Mouse (Mus musculus) heart, postnatal 25 days (tissue): ENCODE results near the gene Klf7. TPM values are rescaled to one million over a fixed set of nuclear protein-coding genes. Genes with fewer than 3 reads are reported as not detected.
A peak's percentile ranks its signal among the peaks of the same experiment; 100 is the strongest.

Experiments
- DNase-seq: peaks from one replicate; pipeline ENCODE4 v3.0.0; 2022; ENCODE audit warnings: low spot score
- intact Hi-C: fragments of 180-260 bp; cut with DNase I; formaldehyde crosslinking; loops from one replicate; pipeline ENCODE4 v1.15.1; 2025
- total RNA-seq, 2 experiments: library from RNA; stranded (reverse); gene quantifications; 2 replicates each; pipeline ENCODE4 v1.2.3; 2021

The Klf7 gene
- total RNA-seq, 2 experiments from 2014 or later = 18.2 to 19.1 TPM

DNA sequence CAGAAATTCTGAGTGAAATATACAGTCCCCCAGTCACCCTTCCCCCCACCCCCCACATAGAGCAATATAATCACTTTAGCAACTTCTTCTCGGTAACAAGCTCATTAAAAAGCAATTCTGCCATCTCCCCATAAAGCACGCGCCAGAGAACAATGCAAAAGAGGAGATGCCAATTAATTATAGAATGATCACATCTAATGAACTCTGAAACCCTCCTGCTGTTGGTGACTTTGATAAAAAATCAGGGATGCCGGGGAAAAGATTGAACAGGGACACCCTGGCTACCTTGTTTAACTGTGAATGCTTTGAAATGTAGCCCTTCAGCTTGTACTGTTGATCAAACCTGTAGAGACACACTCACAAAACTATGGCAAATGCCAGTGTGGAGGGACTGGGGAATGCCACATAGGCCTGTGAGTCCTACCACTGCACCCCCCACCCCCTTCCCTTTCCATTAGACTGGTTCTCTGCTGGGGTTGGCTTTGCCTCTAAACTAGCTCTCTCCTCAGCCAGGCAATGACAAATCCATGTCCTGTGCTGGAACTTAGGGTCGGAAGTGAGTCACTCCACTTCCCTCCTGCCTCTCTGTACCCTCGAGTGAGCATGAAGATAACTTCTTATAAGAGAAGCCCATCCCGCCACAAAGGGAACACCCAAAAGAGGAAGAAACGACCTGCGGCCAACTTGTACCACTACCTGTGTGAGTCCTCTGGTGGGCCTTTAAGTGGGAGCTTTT is 43.9 kb downstream of the Klf7 start:
- intact Hi-C loops = loop anchor here (5.0 kb wide), 2 partner anchors 36 to 39 kb away; no protein-coding TSS in a partner anchor

DNA sequence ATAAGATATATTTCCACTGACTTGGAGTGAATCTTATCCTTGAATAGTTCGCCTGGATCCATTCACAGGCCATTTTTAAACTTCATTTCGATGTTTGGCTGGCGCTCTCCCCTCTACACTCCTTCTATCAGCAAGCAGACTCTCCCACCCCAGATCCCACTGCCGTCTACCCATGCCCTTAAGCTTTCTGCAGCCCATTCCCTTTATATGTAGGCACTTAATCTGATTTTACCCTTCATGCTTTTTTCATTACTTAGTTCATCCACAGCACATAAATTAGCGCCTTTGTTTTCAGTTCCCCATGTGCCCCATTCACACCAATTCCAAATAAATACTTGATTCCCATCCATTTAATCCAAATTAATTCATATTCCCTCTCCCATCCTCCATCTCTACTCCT is 48.0 kb downstream of the Klf7 start:
- intact Hi-C loops = no loop called here
- DNase-seq = no peak

More for the DNA sequence above, 43.9 kb downstream of the Klf7 start:
- DNase-seq = peak; percentile 31

DNA sequence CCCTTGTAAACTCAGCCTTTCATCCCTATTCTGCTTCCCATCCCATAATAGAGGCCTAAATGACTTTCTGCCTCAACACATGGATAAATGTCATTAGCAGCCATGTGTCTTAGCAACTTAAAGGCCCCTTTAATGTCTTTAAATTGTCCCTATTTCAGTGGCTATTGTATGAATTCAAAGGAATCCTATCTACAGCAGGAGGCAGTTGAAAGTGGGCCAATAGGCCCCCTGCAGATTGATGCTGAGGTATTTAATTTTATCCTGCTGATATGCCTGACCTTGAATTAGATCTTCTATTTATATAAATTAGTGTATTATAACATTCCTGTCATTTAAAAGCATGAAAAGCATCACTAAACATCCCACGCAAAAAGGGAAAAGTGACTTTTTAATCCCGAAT is 51.1 kb downstream of the Klf7 start:
- intact Hi-C loops = no loop called here

DNA sequence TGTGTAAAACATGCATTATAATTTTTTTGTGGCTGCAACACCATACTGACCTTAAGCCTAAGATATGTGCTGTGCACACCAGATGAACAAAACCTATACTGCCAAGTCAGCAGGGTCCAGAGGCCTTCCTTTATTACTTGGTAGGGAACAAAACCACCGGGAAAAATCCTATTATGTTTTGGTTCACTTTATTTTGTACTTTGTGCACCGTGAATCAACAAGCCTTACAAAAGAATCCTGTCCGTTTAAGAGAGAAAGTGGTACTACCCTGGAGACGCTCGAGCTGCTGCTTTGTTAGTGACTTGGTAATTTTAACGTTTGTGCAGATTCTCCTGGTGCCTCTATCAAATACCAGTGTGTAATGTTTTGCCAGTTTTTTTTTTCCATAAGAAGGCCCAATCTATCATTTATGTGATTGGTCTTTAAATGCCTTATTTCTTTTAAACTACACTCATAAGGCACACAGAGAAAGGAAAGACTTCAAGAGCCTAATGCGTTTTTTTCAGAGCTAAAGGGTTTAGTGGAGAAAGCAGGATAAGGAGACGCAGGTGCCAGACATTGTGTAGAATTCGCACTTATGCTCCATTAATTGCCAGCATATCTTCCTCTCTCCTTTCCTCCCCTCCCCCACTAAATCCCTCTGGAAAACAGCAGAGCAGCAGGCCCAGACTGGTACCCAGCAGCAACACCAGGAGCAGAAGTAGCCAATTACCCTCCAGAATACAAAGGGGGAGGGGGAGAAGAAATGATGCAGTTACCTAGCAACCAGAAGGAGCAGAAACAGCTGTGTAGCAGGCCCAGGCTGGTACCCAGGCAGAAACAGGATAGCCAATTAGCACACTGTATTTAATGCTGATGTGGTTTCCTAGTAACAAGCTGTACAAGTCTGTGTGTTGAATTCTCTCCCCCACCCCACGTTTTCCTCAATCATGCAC is 55.5 kb downstream of the Klf7 start:
- intact Hi-C loops = no loop called here

More for the DNA sequence above, 51.1 kb downstream of the Klf7 start:
- no peak for DNase-seq

DNA sequence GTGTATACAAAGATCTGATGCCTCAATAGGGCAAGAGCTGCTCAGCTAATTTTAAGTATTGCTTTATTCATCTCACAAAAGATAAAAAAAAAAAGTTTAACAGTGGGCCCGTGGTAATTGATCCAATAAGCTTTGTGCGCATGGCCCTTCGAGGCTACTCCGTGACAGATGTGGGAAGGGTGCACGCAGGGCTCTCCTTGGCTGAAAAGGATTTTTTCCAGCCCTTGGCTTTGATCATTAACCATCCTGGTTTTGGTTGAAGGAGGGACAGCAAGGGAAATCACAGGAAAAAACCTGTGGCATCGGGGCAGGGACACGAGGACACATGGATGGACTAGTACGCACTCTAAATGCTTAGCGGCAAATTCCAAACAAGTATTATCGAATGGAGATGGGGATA is 60.6 kb downstream of the Klf7 start:
- no peak for DNase-seq
- intact Hi-C loops = no loop called here

More for the DNA sequence above, 55.5 kb downstream of the Klf7 start:
- no peak for DNase-seq

DNA sequence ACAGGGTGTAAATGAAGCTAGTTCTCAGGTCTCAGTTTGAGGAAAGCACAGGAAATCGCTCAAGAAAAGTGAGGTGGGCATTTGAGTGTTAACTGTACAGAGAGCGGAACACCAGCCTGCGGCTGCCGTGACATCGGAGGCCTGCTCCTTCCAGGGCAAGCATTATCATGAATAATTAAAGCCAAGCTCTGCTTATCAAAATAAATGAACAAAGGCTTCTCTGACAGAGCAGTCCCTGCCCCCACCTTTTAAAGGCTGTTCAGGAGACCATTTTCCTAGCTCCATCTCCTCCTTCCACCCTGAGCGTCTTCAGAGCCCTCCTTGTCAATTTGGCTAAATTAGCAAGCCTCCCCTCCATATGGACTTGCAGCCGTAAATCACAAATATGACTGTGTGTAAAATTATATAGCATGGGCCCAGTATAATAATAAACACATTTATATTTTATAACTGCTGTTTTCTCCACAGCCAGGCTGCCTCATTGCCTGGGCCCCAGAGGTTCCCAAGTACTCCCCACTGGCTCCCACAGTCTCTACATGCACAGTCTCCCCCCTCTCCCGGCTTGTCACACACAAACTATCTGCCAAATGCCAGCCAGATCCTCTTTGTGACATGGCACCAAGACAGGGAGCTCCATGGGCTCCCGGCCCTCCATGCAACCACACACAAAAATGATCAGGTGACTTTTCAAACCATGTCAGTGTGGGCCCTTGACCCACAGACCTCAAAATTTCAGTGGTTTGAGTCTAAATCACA is 61.2 kb downstream of the Klf7 start:
- intact Hi-C loops = no loop called here
- no peak for DNase-seq

DNA sequence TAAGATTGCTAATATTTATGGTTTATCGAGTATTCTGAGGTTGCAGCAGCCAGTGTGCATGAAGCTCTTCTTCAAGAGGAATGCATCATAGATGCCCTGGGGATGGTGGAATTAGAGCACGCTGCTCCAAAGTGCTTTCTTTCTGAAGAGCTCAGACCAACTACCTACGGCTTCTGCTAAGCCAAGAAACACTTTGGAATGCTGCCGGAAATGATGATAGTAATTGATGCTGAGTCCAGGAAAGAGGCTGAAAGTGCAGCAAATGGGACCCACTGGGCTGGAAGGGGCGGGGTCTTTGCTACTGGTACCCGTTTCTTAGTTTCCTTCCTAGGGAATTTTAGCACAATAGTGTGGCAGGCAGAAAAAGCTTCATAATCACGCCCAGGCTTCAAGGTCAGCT is 62.0 kb downstream of the Klf7 start:
- intact Hi-C loops = no loop called here
- DNase-seq = no peak

DNA sequence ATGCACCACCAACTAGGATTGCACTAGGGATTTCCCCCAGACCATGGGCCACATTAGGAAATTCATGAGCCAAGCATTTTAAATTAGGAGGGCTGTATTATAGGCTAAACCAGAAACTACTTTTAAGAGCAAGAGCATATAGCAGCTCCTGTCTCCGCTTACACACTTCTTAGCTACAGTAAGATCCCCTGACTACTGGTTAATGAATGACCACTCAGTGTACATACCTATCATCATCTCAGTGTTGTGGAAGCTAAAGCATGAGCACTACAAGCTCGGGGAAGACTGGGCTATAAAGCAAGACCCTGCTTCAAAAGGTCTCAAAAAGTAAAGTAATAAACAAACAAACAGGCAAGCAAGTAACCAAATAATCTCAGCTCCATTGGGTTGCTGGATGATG is 65.5 kb downstream of the Klf7 start:
- intact Hi-C loops = no loop called here
- DNase-seq = no peak

GRCm38 (mm10) chr1:64055978-64056377 is 66.1 kb downstream of the Klf7 start:
- no peak for DNase-seq
- intact Hi-C loops = no loop called here

GRCm38 (mm10) chr1:64055210-64055609 is 66.9 kb downstream of the Klf7 start:
- intact Hi-C loops = no loop called here
- no peak for DNase-seq

DNA sequence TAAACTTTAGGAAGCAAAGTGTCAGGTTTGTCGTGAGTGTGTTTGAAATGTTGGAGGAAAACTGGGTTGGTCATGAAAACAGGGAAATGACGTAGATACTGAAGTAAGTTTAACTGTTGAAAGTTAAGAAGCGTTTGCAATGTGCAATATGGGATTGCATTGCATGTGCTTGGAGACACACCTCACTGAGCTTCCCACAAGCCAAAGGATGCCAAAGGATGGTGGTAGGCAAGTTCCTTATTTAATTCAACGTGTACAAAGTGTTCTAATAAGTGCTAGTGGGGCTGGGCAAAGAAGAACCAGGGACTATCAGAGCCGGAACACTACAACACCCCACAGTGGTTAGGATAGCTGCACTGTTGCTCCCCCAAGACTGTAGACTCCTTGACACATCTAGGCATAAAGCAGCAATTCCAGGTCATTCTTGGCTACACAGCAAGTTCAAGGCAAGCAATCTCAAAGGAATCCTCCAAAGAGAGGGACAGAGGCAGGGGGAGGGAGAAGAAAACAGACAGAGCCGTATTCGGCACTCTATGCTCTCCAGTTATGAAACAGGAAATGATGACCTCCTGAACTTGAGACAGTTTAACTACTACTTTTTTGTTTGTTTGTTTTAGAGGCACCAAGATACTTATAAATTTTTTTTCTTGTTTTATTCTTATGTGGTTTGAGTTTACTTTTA is 69.9 kb downstream of the Klf7 start:
- DNase-seq = no peak
- intact Hi-C loops = no loop called here

DNA sequence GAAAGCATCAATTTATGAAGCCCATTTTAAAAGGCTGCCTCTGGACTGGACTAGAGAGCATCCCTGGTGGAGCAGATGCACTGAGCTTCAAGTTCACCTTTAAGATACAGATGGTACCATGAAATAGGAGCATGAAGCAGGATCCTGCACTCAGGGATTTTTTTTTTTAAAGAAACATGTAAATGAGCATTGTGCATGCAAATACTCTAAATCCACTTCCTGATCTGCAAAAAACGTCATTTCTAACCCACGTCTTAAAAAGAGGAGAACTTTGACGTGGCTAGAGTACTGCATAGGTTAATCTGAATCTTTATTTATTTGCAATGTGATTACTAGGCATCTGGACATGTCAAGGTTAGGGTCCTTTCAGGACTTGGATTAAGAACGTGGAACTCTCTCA is 73.5 kb downstream of the Klf7 start:
- intact Hi-C loops = no loop called here
- no peak for DNase-seq

GRCm38 (mm10) chr1:64046802-64047156 is 75.3 kb downstream of the Klf7 start:
- no peak for DNase-seq
- intact Hi-C loops = no loop called here

GRCm38 (mm10) chr1:64046087-64046801 is 75.8 kb downstream of the Klf7 start:
- DNase-seq = no peak
- intact Hi-C loops = no loop called here

DNA sequence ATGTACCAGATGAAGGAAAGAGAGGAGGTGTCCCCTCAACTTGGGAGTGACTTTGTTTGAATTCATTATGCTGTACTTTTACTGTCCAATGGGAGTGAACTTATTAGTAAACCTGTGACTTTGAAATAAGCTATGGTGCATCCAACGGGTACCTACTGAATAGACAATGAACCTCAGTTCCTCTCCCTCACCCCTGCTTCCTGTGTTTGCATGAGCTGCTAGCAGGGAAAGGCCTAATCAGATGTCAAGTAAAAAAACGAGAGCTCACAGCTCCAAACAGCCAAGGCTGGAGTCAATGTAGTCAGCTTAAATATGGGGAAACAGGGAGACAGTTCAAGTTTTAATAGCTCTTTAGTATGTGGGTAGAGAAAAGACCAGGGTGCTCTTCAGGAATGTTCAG is 77.5 kb downstream of the Klf7 start:
- intact Hi-C loops = loop anchor here (5.0 kb wide), 2 partner anchors 33 to 258 kb away; no protein-coding TSS in a partner anchor

GRCm38 (mm10) chr1:64040831-64041383 is 81.2 kb downstream of the Klf7 start:
- DNase-seq = peak; percentile 55
- intact Hi-C loops = loop anchor here (1.0 to 5.0 kb wide), 4 partner anchors 22 to 261 kb away; no protein-coding TSS in a partner anchor

More for the DNA sequence above, 77.5 kb downstream of the Klf7 start:
- no peak for DNase-seq

GRCm38 (mm10) chr1:64040061-64040686 is 81.9 kb downstream of the Klf7 start:
- DNase-seq = no peak
- intact Hi-C loops = loop anchor here (2.0 to 5.0 kb wide), 3 partner anchors 37 to 262 kb away; no protein-coding TSS in a partner anchor

DNA sequence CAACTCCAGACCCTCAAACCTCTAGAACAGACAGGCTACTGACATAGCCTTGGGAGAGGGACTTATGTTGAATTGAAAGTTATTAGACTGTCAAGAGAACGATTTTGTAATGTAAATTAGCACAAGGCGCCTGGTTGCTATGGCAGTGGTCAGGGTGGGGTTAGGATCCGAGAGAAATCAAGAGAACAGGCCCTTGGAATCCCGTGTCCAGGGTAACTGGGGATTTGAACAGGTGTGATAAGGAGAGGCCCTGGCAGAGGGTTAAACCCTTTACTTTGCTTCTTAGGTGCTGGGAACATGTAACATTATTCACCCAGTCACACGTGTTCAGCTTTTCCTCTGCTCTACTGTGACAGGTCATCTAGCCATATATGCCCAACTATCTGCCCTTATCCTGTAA is 83.7 kb downstream of the Klf7 start:
- DNase-seq = no peak
- intact Hi-C loops = loop anchor here (5.0 to 10.0 kb wide), 2 partner anchors 409 to 496 kb away; partner anchors contain the start of gene Creb1
